Mouse (Mus musculus) neural tube, embryonic 14.5 days (tissue): Measurements from ENCODE around the gene Sufu. TPM values are rescaled to one million over a fixed set of nuclear protein-coding genes. Genes with fewer than 3 reads are reported as not detected.

Source experiments
- ATAC-seq: fragments of 200-750 bp; cut with Nextera tagmentation; 2 replicates; pipeline ENCODE4 v1.8.0; 2017; ENCODE audit warnings: low read depth, mild to moderate bottlenecking, moderate TSS enrichment, moderate library complexity
- H3K27ac ChIP-seq: fragments of 300-500 bp; sonication (generic); 2 replicates; pipeline ENCODE4 v1.5.1; 2014; ENCODE audit warnings: low read depth, mild to moderate bottlenecking, control low read depth, low read length, moderate library complexity, mixed read lengths
- H3K27me3 ChIP-seq: fragments of 300-500 bp; sonication (generic); 2 replicates; pipeline ENCODE4 v1.6.1; 2014; ENCODE audit warnings: low read length; ENCODE audit not compliant: control insufficient read depth, insufficient read depth
- H3K36me3 ChIP-seq: fragments of 300-500 bp; sonication (generic); 2 replicates; pipeline ENCODE4 v1.6.1; 2014; ENCODE audit warnings: low read length, mixed read lengths; ENCODE audit not compliant: control insufficient read depth, insufficient read depth
- H3K4me1 ChIP-seq: fragments of 300-500 bp; sonication (generic); 2 replicates; pipeline ENCODE4 v1.6.1; 2014; ENCODE audit warnings: low read length; ENCODE audit not compliant: control insufficient read depth, insufficient read depth
- H3K4me2 ChIP-seq: fragments of 300-500 bp; sonication (generic); 2 replicates; pipeline ENCODE4 v1.6.1; 2014; ENCODE audit warnings: mild to moderate bottlenecking, low read depth, low read length, control low read depth
- H3K4me3 ChIP-seq: fragments of 300-500 bp; sonication (generic); 2 replicates; pipeline ENCODE4 v1.5.1; 2014; ENCODE audit warnings: low read depth, low read length, control low read depth, mixed read lengths
- H3K9ac ChIP-seq: fragments of 300-500 bp; sonication (generic); replicated peaks from 2 replicates; pipeline ENCODE4 v1.6.1; 2014; ENCODE audit warnings: low read depth, mild to moderate bottlenecking, control low read depth, low read length, mixed read lengths
- H3K9me3 ChIP-seq: fragments of 300-500 bp; sonication (generic); 2 replicates; pipeline ENCODE4 v1.6.1; 2016; ENCODE audit warnings: low read length; ENCODE audit not compliant: control insufficient read depth
- WGBS: fragments of 180-500 bp; shearing (Covaris S2); extraction: QIAGEN DNeasy Blood & Tissue Kit; methylation state at CpG from one replicate; pipeline ENCODE4 v1.1.7; 2014; 5-methylcytosine and 5-hydroxymethylcytosine counted together
- polyA plus RNA-seq: library from polyadenylated mRNA; unstranded; fragments of >200 nt; fragmentation: Nextera tagmentation; extraction: Ambion mirVana; gene quantifications from 2 replicates; pipeline ENCODE4 v1.2.1, GENCODE M21; 2014

The Sufu gene
- polyA plus RNA-seq, 1 experiment from 2014 or later = 20.2 TPM

- Histone ChIP-seq H3K4me1 (no peaks in the 10 kb centered on the region), H3K27me3 (no peaks in the 10 kb centered on the region), H3K4me2 (no peak overlapping the region), H3K27ac (no peak overlapping the region), H3K9ac (no peak overlapping the region), H3K4me3 (no peak overlapping the region), H3K36me3 (peaks cover 5% of the 10 kb centered on the region; the same call in 1 of the 2 replicates), H3K9me3 (no peaks in the 10 kb centered on the region)
- 79% methylated on average over 2 of the region's 2 CpGs for WGBS
- ATAC-seq = no peak
Observed at GRCm38 (mm10) chr19:46459889-46460288, 63.2 kb downstream of the Sufu start.

GRCm38 (mm10) chr19:46462574-46462973, 65.9 kb downstream of the Sufu start:
- no peak for ATAC-seq
- WGBS = 95% methylated on average over 3 of the region's 3 CpGs
- Histone ChIP-seq H3K4me3 (no peak overlapping the region), H3K9ac (no peak overlapping the region), H3K27me3 (no peaks in the 10 kb centered on the region), H3K36me3 (0 out of 2 replicates have a peak, but pooled peaks cover 2% of the 10 kb centered on the region), H3K4me1 (0 out of 2 replicates have a peak, but pooled peaks cover 2% of the 10 kb centered on the region), H3K4me2 (no peak overlapping the region), H3K9me3 (no peaks in the 10 kb centered on the region), H3K27ac (no peak overlapping the region)

GRCm38 (mm10) chr19:46463446-46463845, 66.8 kb downstream of the Sufu start:
- no peak for ATAC-seq
- no peak overlapping the region for H3K4me2 ChIP-seq
- H3K9ac ChIP-seq = no peak overlapping the region
- H3K27me3 ChIP-seq = no peaks in the 10 kb centered on the region
- H3K27ac ChIP-seq = no peak overlapping the region
- no peaks in the 10 kb centered on the region for H3K9me3 ChIP-seq
- 95% methylated on average over 4 of the region's 4 CpGs for WGBS
- 0 out of 2 replicates have a peak, but pooled peaks cover 2% of the 10 kb centered on the region for H3K4me1 ChIP-seq
- H3K36me3 ChIP-seq = no peaks in the 10 kb centered on the region
- no peak overlapping the region for H3K4me3 ChIP-seq

- no peak overlapping the region for H3K27ac ChIP-seq
- H3K4me1 ChIP-seq = peaks cover 10% of the 10 kb centered on the region; the same call in 1 of the 2 replicates
- H3K4me2 ChIP-seq = no peak overlapping the region
- no peak overlapping the region for H3K4me3 ChIP-seq
- H3K9ac ChIP-seq = no peak overlapping the region
- H3K36me3 ChIP-seq = no peaks in the 10 kb centered on the region
- 76% methylated on average over 6 of the region's 6 CpGs for WGBS
- H3K9me3 ChIP-seq = no peaks in the 10 kb centered on the region
- no peak for ATAC-seq
- H3K27me3 ChIP-seq = no peaks in the 10 kb centered on the region
Observed at GRCm38 (mm10) chr19:46466160-46466559, 69.5 kb downstream of the Sufu start.

- WGBS = 62% methylated on average over 3 of the region's 3 CpGs
- Histone ChIP-seq H3K4me2 (no peak overlapping the region), H3K27me3 (no peaks in the 10 kb centered on the region), H3K9me3 (no peaks in the 10 kb centered on the region), H3K4me3 (no peak overlapping the region), H3K27ac (no peak overlapping the region), H3K4me1 (peaks cover 18% of the 10 kb centered on the region), H3K9ac (no peak overlapping the region), H3K36me3 (no peaks in the 10 kb centered on the region)
- no peak for ATAC-seq
Observed at GRCm38 (mm10) chr19:46467051-46467503, 70.4 kb downstream of the Sufu start.

- Histone ChIP-seq H3K4me3 (no peak overlapping the region), H3K27ac (peak overlapping the region; percentile 64), H3K4me1 (peaks cover 18% of the 10 kb centered on the region), H3K4me2 (no peak overlapping the region), H3K9me3 (no peaks in the 10 kb centered on the region), H3K36me3 (peaks cover 13% of the 10 kb centered on the region), H3K9ac (no peak overlapping the region), H3K27me3 (no peaks in the 10 kb centered on the region)
- 16% methylated on average over 17 of the region's 17 CpGs for WGBS
- peak; percentile 64 for ATAC-seq
Observed at GRCm38 (mm10) chr19:46470364-46471240, 73.9 kb downstream of the Sufu start.

- 14% methylated on average over 10 of the region's 10 CpGs for whole genome bisulfite sequencing
- H3K27me3 ChIP-seq = no peaks in the 10 kb centered on the region
- peaks cover 13% of the 10 kb centered on the region for H3K36me3 ChIP-seq
- H3K4me1 ChIP-seq = peaks cover 16% of the 10 kb centered on the region
- no peak overlapping the region for H3K9ac ChIP-seq
- peak; percentile 63 for ATAC-seq
- H3K27ac ChIP-seq = peak overlapping the region; percentile 64
- no peak overlapping the region for H3K4me2 ChIP-seq
- no peak overlapping the region for H3K4me3 ChIP-seq
- H3K9me3 ChIP-seq = no peaks in the 10 kb centered on the region
Observed at GRCm38 (mm10) chr19:46471324-46472093, 74.8 kb downstream of the Sufu start.

GRCm38 (mm10) chr19:46477432-46477845, 80.7 kb downstream of the Sufu start:
- Histone ChIP-seq H3K4me2 (no peak overlapping the region), H3K9ac (no peak overlapping the region), H3K9me3 (no peaks in the 10 kb centered on the region), H3K27me3 (no peaks in the 10 kb centered on the region), H3K36me3 (peaks cover 24% of the 10 kb centered on the region), H3K27ac (peak overlapping the region; percentile 17; the same call in 1 of the 2 replicates), H3K4me1 (0 out of 2 replicates have a peak, but pooled peaks cover 4% of the 10 kb centered on the region), H3K4me3 (no peak overlapping the region)
- ATAC-seq = no peak
- WGBS = 28% methylated on average over 10 of the region's 10 CpGs
